Mouse (Mus musculus) small intestine, adult 2 months (tissue): ENCODE data around the gene Ilkap.

Experiments used
- CTCF ChIP-seq: fragments of 200-500 bp; IDR thresholded peaks from 2 replicates; pipeline ENCODE4 v1.5.1; 2012; ENCODE audit warnings: low read depth, mild to moderate bottlenecking, control low read depth, inconsistent platforms, low read length, moderate library complexity, mixed read lengths; ENCODE audit not compliant: insufficient replicate concordance, insufficient read length; ENCODE audit errors: extremely low read depth
- POLR2A ChIP-seq: fragments of 200-500 bp; IDR thresholded peaks from 2 replicates; pipeline ENCODE4 v1.6.1; 2012; ENCODE audit warnings: low read depth, mild to moderate bottlenecking, control low read depth, inconsistent platforms, low read length, moderate library complexity

DNA sequence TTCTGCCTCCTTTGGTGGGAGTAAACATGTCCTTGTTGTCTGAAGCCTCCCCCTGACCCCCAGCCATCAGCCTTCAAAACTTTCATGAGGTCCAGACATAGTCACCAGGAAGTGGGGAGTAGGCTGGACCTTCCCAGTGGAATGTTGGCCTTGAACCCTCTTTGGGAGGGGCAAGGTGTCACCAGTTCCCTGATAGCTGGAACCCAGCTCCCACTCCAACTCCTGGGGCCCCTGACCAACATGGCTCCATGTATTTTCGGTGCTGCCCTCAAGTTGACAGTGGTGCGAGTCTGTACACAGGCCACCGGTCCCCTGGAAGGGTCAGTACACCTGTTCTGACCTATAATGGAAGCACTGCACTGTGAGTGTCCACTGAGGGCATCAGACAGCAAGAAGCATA lies 31.3 kb downstream of the Ilkap start:
- TF ChIP-seq CTCF (no peak), POLR2A (no peak)
